Mouse (Mus musculus): ENCODE results near the gene Tdrkh.

Gene Tdrkh

DNA sequence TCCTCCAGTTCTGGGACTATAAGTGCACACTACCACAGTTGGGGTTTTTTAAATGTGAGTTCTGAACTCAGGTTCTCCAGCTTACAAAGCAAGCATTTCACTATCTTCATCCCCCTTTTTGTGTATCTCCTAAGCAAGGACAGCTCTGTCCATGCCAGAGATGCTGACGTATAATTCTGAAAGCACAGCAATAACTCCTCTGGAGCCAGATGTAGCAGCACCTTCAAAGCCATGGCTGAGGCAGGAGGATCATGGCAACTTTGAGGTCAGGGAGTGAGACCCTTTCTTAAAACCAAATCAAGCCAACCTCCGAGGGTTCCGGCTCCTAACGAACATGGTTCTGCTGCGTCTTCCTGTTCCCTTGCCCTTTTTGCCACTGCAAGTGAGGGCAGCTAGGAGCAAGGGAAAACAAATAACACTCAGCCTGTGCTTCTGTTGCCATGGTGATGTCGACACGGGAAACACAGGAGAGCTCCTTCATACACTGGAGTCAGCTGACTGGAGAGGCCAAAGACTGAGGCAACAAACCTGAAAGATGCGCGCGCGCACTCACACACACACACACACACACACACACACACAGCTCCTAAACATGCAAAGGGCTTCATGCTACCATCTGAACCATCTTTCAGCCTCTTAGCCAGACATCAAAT, 51.0 kb downstream of the Tdrkh start:
- in situ Hi-C loops (cut with MboI) = no loop called here

DNA sequence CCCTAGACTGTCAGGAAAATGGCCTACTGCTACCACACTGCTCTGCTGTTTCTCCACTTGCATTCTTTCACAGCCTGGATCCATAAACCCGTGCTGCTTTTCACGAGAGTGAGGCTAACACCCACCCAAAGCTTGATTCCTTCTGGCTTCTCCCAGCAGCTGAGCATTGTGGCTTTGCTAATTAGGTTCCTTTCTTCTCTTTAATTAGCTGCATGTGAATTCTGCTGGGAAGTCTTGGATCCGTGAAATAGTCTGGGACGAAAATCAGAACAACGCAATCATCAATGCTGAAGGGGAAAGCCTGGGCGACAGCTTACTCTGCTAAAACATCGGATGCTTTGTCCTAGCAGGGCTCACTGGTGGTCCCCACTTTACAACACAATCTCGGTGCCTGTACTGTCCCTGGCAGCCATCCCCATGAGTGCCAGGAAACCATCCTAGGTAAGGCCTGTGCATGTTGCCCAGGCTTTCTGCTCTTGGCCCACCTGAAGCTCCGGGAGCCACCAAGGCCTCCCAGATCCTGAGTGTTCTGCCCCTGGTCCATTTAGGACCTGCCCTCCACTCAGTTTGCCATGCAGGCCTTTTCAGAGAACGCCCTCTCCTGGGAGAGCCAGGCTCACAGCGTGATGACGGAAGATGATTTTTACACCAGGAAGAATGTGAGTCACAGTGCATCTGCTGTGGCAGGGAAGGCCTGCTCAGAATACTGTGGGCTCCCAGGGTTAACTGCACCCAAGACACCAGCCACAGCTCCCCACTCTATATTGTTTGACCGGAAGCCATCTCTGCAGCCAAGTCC, 52.8 kb downstream of the Tdrkh start:
- in situ Hi-C loops (cut with MboI) = no loop called here

DNA sequence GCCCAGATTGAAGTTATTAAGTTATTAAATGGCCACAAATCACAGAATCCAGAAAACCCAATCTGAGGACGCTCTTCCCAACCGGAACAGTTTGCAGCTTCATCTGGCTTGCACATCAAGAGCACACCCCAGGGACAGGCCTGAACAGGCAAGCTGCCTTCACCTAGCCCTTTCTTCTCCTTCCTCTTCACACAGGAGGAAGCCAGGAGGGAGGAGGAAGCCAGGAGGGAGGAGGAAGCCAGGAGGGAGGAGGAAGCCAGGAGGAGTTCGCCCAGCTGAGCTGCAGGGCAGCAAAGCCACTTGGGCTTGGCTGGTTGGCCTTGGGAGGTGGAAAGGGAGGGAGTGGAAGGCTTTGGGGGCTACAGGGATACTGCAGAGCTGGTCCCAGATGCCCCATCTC, 55.9 kb downstream of the Tdrkh start:
- in situ Hi-C loops (cut with MboI) = no loop called here

DNA sequence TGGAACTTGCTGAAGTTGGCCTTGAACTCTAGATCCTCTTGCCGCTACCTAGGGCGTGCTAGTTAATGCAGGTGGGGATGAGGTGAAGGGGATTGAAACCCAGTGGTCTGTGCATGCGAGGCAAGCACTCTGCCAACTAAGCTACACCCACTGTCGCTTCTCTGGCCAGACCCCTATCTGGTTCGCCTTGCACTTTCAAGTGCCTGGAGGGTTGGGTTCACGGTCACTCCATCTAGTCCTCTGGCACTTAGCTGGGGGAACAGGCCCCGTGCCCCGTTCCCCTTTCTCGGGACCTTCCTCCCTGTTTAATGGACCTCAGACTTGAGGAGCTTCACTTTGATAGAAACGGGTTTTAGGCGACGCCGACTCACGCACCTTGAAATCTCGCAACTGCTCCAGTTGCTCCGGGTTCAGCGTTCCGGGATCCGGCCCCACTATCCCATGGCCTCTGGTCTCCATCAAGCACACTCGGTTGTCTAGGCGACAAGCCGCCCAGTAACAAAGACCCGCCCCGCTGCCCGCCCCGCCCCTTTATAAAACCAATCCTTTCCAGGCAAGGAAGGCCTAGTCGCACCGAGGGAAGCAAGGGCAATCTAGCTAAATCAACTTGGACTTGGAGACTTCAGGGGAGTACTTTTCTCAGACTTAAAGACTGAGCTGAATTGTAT, 59.5 kb downstream of the Tdrkh start:
- in situ Hi-C loops (cut with MboI) = no loop called here

DNA sequence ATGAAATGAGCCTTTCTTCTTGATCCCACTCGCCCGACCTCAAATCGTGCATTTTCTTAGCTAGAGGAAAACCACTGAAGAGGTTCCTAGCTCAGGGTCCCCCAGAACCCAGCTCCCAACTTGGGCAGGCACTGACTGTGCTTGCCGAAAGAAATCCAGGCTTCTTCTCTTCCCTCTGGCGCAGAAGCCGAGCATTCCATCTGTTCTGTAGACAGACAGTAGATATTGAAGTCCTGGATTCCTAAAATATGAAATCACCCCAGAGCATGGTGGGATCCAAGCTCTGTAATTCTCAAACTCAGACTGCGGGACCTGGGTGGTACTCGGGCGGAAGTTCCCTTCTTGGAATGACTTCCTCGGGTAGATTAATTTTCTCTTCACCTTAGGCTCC, 60.0 kb downstream of the Tdrkh start:
- in situ Hi-C loops (cut with MboI) = no loop called here

DNA sequence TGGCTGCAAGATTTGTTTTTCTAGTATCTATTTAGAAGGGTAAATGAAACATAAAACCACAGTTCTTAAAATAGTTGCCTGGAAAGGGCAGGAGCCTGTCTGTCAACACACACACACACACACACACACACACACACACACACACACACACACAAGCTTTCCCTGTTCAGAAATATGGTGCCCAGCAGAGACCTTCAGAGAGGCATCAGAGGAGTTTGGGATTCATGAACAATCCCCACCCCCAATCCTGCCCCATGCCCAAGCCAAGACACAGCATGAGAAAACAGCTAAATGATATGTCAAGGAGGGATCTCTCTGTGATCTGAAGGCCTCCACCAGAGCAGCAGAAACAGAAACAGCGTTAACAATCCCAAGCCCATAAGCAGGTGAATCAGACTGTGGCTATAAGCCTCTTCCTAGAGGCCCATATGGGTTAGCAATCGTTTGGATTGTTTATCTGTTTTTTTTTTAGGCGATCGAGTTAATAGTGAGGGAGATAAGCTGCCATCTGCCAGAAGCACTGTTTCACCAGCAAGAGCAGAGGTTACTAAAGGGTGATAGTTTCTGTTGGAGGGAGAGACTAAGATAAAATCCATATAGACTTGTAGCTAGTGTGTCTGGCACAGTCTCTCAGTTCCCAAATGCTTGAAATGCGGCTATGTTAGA, 60.6 kb downstream of the Tdrkh start:
- in situ Hi-C loops (cut with MboI) = no loop called here

DNA sequence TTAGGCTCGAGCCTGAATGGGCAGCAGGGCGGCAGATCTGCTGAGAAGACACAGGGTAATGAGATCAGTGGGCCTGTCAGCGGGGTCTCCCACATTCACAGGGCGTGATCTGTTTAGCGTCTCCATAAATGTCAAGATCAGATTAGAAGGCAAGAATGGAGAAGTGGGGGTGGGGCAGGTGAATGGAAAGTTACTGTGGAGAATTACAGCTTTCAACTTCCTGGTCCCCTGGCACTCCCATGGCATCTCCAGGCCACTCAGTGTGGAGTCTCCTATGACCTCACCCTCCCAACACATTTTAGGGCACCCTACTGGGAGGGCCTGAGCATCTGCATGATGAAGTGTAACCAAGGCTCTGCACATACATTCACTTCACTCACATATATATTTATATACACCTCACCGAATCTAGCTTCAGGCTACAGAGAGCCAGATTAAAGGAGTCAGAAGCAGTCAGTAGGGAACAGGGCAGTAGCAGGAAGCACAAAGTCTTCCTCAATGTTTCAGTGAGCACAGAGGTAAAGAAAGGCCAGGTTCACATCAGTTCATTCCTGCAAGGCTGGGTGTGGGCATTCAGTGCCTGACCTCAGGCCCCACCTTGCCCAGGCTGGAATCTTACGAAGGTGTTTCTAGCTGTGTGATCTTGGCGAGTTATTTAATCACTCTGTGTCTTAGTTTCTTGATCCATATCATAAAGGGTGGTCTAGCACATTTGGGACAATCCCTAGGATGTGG, 63.4 kb downstream of the Tdrkh start:
- in situ Hi-C loops (cut with MboI) = no loop called here

DNA sequence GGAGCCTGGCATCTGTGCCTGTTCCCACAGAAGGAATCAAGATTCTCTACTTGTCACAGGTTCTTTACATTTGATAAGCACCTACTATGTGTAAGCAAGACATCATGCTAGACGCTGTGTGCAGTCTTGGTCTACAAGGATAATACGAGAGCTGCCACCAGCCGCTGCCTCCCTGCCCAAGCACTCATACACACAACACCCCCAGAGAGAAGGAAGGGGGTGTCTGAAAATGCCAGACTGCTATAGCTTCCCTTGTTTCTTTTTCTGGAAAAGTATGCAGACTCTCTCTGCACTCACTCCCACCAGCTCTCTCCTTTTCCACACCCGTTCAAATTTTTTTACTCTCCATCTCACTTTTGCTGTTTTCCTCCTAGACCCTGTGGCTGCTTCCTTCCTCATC, 64.4 kb downstream of the Tdrkh start:
- in situ Hi-C loops (cut with MboI) = no loop called here

DNA sequence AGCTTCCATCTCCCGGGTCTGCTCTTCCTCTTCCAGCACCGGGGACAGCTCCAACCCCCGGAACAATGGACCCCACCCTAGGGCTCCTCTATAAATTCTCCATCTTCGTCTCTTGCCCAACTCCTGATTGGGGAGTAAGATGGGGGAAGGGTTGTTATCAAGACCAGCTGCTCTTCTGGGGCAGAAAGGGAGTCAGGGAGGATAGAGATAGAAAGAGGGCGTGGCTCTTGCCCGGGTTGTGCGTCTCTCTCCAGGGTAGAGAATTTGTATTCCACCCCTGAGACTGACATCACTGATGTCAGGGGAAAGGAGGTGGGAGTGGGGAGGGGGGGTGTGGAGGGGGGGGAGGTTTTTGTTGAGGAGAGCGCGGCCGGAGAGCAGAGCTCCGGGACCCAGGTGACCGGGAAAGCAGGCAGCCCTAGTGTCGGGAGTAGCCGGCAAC, 64.9 kb downstream of the Tdrkh start, which contains the start of gene Celf3:
TSS of gene Celf3 (plus strand) at position 315 of the 442 bp plus-strand sequence.
- in situ Hi-C loops (cut with MboI) = no loop called here

DNA sequence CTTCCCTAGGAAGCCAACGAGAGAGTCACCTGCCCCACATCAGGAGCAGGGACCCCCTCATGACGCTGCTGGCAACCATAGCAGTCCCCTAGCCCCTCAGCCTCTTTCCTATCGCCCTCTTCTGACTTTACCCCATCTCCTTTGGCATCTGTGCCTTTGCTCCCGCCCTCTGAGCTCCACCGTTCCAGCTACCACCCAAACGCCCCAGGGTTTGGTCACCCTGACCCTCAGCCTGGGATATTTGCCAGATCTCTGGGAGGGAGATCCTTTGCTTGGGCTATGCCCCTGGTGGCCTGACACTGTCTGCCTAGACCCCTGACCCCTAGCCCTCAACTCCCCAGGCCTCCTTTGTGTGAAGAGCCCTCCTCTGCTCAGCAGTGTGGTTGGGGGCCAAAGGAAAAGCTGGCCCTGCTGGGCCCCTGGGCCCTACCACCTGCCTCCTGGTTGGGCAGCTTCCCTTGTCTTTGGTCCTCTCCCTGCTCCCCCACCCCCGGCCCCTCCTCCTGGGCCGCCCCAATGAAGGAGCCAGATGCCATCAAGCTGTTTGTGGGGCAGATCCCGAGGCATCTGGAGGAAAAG, 65.6 kb downstream of the Tdrkh start:
- in situ Hi-C loops (cut with MboI) = no loop called here

DNA sequence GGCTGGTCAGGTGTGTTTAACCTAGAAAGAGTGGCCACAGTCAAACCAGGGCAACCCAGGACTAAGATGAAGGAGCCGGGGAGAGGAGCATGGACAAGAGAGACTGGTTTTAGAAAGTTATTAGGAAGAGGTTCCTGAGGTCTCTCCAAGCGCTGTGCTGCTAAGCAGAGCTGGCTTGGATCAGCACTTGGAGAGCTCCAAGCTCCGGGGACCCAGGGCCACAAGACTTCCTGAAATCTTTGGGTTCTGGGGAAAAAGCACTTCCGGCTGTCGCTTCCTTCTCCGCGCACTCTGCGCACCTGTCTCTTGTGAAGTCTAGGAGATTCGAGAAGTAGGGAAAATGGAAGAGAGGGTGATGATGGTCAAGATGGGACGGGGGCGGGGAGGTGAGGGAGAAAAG, 66.5 kb downstream of the Tdrkh start:
- in situ Hi-C loops (cut with MboI) = no loop called here

DNA sequence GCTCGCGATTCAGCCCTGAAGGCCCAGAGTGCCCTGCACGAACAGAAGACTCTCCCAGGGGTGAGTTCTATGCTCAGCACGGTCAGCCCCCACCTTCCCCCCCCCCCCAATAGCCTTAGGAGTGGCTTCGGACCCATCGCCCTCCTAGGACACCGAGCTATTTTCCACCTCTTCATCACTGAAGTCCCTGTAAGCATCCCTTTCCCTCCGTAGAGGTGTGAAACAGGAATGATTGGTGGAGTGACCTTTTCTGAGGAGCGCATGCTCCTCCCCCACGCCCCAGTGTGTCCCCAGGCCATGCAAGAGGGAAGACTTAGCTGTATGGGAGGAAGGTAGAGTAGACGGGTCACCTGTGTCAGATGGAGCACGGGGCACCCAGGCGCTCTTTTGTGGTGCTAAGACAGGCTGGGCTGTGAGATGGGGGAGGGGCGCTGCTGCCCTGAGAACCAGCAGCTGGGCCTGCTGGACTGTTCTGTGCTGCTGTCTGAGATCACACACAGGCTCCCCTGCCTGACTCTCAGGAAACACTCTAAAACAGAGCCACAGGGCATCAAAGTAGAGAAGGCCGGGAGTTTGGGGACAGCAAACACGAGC, 67.3 kb downstream of the Tdrkh start, which contains the start of gene Riiad1:
TSS of gene Riiad1 (minus strand) at position 51 of the 594 bp plus-strand sequence.
- in situ Hi-C loops (cut with MboI) = no loop called here

DNA sequence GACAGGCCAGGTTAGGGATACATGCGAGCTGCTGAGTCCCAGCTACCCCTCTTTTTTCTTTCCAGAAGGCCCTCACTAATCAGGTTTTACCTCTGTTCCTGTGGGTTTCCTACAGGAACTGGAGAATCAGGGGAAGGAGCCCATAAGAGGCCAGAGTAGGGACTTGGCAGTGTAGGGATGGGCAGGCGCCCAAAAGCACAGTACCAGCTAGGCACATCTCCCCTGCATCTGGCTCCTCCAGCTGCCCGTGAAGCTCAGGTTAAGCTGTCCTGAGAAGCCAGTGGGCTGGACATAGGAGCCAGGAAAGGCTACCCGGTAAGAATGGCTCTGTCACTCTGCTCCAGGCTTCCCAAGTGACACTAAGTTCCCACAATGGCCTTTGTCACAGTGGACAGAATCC, 68.4 kb downstream of the Tdrkh start:
- in situ Hi-C loops (cut with MboI) = no loop called here

DNA sequence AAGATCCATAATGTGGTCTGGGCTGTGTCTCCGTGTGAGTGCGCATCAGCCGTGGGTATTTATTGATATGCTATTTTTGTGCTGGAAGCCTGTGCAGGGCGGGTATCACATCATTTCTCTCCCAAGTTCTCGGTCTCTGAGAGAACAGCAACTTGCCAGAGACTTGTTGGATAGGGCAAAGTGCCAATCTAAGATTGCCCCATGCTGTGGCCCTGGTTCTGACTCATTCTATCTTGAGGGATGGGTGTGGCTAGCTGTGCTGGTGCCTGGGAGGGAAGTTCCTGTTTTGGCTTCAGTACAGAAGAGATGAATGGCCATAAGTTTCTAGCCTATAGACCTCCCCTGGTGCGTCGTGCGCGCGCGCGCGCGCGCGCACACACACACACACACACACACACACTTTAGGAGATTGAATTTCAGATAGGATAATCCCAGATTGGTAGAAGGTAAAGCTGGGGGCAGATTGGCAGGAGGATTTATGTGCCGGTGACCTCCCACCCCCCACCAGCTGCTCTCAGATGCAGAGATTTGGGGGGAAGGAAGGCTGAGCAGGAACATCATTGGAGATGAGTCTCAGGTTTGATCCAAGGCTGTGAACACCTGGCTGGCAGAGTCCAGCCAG, 69.8 kb downstream of the Tdrkh start:
- in situ Hi-C loops (cut with MboI) = no loop called here

DNA sequence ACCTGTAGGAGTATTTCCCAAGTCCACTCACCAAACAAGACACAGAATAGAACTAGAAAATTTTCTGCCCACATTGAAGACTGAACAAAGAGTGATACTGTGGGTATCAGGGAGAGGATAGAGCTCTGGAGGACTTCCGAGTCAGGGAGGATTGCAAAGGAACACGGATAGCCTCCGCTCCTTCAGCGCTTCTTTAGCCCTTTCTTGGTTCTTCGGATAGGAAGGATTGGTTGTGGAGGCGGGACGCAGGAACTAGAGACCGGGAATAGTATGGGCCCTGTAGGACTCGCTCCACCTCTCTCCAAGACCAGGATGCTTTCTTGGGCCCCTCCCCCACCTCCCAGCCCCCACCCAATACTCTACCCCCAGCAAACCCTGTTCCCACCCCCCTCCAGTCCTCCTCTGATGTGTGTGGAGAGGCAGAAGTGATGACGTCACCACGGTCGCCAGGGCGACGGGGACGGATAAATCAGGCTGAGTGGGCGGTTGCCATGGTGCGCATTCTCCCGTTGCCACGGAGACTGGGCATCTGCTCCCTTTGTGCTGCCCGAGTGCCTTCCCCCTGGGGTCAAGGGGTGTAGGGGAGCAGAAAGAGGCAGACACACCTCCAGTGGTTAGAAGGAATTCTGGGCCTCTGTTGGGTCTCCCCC, 70.8 kb downstream of the Tdrkh start:
- in situ Hi-C loops (cut with MboI) = no loop called here
